Mouse (Mus musculus): ENCODE measurements around the gene Capg.

Capg gene

DNA sequence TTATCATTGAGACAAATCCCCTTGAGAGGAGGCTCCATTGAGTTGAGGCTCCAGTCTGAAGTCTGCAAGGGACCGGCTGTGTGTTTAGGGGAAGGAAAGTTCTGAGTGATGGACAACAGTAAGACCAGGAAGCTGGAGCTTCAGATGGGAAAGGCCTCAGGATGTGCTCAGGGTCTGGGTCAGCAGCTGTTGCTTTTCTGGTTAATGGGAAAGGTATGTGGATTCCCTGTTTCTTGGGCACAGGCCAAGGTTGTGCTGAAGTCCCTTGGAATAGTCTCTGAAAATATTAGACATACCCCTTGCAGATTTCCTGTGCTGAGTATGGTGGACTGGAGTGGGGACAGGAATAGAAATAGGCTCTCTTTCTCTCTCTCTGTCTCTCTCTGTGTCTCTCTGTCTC is 10.6 kb upstream of the Capg start:
- peak; percentile 64 for DNase-seq

DNA sequence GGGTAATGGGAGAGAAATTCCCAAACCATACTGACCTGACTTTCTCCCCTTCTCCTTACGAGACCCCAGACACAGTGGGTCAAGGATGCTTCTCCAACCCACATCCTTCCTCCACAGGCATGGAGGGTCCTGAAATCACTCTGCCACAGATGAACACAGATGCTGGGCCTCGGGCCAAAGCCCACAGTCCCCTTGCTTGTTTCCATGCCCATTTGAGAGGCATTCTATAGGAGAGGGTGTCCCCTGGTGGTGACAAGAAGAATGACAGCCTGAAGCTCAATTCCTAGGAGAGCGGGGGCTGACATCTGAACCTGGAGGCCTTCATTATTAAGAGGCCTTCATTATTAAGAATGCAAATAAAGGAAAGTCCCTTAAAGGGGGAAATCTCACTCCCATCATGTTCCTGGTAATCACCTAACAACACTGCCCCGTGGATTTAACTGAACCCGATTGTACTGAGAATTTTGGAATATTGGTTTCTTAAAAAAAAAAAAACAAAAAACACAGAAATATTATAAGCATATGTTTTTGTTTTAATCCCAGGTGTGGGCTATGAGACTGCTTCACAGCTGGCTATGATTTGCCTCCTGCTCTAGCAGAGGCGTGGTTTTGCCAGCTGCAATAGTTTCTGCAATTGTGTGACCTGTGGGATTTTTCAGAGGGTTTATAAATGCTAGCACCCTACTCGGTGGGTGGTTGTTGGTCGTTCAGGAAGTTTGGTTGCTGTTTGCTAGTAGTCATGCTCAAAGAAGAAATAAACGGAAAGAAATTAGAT is 10.0 kb upstream of the Capg start:
- peak; percentile 84 for DNase-seq

DNA sequence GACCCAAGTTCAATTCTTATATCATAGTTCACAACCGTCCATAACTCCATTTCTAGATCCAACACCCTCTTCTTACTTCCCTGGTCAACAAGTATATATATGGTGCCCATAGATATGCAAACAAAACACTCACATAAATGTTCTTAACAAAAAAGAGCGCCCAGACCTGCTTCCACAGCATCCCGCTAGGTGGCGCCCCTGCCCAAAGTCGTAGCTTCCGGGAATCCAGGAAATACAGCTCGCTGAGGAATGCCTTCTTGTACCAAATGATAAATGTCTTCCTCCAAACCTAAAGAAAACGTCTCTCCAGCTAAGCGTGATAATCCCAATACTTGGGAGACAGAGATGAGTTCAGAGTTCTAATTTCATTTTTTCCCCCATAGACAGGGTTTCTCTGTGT is 9.0 kb upstream of the Capg start:
- peak; percentile 92 for DNase-seq

DNA sequence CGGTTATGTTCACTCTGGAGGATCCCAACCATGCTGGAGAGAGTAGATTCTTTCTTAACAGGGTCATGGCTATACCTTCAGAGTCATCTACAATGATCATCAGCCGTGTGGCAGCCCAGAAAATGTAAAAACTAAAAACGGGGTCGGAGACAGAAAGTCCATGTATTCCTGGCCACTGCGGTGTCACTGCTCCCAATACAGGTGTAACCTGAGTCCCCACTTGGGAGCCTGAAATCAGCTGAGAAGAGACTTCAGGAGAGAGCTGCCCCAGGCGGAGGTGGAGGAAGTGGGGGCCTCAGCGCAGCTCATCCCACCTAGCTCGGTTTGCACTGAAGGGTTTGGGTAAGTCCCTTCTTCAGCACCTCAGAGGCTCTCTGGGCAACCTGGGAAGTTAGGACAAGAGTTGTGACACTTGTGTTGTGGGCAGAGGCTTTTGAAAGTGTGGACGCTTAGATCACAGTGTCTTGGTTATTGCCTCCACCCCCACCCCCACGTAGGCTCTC is 6.1 kb upstream of the Capg start:
- DNase-seq = no peak

DNA sequence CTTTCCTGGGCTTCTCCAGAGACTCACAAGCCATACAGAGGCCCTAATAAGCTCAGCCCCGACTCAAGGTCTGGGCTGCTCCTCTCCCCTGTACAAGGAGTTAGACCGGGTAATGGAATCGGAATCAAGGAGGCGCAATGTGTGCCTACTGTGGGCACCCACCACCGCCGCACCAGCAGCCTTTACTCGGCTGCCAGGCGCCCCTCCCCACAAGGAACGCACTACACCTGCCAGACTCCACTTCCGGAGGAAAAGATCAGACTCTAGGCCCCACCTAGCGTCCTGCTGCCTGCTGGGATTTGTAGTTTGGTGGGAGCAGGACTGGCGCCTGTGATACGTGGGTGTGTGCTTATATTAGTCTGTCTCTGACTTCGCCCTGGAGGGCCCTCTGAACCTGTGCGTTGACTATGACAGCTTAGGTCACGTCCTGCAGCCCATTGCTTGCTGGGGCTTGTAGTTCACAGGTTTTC is 5.6 kb upstream of the Capg start:
- DNase-seq = peak; percentile 87

DNA sequence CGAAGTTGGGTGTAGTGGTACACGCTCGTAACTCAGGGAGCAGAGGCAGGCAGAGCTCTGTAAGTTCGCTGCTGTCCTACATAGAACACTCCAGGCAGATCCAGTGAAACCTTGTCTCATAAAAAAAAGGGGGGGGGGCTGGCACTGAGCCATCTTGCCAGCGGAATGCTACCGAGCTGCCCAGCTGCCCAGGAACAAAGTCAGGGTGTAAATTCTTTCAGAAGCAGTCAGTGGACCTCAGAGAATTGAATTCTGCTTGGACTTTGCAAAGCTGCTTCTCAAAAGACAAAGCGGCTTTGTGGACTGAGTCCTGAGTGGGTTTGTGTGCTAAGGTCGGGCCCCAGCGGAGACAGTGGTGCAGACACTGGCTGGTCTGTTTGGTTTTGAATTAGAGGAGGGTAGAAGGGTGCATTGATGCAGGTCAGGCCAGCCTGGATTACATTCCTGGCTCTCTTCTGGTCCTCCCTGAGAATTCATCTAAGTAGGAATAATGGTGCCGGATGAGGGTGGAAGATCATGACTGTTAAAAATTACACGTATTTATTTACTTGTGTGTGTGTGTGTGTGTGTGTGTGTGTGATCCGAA is 833 bp upstream of the Capg start:
- DNase-seq = peak; percentile 62

DNA sequence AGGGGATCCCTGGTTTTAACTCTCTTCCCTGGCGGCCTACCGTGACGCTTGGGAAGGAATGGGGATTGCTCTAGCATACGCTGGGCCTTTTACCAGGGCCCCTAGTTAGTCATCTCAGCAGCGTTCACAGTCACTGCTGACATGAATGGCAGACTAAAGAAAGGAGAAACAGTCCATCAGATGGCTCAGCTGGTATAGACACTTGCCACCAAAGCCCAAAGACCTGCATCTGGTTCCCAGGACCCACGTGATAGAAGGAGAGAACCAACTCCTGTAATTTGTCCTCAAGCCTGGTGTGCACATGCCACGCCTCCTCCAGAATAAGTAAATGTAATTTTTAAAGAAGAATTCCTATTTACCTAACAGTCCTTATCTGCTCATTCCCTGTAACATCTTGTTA is 1.2 kb downstream of the Capg start:
- no peak for DNase-seq

DNA sequence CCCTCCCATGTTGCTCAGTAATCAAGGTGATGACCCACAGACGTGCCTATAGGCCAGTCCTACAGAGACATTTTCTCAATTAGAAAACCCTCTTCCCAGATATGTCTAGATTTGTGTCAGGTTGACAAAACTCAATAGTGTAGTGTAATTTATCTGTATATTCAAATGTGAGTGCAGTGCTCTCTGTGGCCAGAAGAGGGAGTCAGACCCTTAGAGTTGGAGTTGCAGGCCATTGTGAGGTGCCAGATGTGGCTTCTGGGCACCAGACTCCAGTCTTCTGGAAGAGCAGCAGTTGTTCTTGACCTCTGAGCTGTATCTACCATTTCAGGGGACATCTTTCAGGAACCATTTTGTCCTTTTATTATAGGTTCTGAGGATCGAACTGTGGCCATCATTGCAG is 2.9 kb downstream of the Capg start:
- no peak for DNase-seq

DNA sequence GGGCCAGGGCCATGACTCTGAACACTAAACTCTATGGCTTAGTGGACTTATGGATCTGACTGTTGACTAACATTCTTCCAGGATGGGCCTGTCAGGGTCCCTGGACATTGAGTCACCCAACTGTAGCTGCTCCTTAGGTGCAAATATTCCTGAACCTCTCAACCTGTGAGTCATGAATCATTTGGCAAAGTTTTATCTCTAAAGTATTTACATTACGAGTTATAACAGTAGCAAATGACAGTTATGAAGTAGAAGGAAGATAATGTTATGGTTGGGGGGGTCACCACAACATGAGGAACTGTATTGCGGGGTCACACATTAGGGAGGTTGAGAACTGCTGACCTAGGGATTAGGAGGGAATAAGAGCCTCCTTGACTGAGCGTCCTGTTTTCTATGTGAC is 3.7 kb downstream of the Capg start:
- no peak for DNase-seq

DNA sequence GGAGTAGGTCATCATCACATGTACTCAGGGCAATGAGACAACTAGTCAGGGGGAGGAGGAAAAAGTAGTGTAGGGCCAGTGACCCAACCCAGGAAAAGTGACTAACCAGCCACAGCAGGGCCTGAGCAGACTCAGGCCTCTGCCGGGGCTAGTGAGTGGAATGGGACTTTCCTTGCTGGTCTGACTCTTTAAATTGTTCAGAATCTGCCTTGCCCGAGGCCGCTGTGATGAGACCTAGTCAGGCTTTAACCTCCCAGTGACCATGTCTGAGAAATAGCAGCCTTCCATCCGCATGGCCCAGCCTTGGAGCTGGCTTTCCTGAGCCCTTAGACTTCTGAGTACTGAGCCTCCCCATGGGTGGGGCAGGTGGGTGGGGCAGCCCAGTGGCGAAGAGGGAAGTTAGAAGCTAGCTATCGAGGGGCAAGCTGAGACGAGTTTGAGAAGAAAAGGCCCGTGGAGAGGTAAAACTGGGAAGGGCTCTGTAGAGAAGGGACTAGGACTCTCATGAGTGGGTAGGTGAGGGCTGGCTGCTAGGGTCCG is 4.9 kb downstream of the Capg start:
- DNase-seq = peak; percentile 46

DNA sequence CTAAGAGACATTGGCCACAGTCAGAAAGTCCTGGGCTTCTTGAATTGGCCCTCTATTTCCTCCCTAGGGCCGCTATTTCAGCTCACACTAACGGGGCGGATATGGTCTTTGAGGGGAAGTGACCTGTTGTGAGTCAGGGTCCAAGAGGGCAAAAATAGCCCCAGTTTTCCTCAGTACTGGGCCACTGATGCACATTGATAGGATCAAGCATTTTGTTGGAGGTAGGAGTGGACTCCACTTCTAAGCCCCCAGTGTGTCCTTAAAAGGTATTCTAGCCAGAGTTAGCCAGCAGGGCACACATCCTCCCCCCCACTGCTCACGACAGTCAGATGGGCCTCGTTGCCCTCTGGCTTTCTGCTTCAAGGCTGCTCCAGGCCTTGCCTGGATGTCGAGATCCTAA is 5.8 kb downstream of the Capg start:
- no peak for DNase-seq

DNA sequence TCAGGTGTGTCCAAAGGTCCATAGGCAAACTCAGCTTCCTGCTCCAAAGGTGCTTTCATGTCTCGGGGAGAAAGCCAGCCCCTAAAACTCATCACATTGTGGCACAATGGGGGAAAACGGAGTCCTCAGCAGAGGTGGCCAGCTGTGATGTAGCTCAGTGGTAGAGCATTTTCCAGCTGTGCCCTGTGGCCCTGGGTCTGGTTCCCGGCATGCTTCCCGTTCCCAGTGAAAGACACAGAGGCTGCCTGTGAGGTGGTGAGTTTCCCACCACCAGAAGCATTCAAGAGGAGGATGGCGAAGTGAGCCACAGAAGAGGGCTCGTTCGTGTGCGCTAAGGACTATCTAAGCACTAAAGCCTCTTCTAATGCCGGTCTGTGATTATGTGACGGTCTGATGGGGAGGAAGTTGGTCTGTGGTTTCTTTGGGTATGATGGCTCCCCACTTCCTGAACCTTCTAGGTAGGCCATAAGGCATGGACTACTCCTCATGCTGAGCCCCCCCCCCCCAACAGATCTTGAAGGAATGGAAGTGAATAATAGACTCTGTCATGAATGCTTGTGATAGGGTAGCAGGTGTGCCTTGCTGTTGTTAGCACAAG is 6.4 kb downstream of the Capg start:
- DNase-seq = no peak

DNA sequence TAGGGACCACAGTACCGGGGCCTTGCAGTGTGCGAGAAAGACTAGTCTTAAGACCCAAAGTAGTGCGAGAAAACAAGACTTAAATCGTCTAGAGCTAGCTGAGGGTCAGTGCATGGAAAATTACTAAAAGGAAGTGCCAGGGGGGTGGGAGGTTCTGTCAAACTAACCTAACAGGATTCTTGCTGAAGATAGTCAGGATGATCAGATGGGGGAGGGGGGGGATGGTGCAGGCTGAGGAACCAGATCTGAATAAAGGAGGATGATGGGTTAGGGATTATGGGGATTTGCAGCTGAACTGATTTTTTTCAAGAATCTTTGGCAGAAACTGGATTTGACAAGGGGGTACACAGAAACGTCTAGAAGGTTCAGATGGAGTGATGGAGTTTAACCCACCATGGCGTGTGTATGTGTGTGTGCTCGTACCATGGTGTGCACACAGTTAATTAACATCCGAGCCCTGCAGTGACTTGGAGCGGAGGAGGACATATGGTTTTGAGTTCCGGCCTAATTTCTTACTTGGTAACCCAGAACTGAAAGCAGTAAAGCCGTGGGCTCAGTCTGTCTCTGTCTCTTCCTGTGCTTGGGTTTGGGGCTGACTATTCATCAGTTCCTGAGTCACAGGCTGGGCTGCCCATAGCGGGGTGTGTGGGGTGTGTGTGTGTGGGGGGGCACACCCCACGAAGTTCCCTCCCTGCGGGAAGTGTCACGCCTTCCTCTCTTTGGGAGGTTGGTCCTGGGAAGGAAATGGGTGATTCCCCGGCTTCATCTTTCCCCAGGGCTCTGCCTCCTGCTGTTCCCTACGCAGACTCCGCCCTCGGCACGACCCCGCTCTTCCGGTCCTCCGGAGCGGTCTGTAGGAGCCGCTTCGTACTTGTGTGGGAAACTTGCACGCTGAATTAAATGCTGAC is 8.2 kb downstream of the Capg start:
- peak; percentile 84 for DNase-seq

DNA sequence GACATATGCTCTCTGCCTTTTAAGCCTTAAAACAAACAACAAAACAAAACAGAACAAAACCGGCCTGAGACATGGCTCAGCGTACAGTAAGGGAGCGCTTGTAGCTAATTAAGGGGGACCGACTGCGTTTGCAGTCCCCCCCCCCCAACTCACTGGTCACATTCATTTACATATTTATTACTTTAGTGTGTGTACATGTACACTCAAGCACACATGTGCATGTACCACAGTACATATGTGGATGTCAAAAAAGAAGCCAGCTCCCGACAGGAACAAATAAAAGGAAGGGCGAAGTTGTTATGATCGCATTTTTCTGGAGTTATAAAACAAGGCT is 8.9 kb downstream of the Capg start:
- DNase-seq = no peak

DNA sequence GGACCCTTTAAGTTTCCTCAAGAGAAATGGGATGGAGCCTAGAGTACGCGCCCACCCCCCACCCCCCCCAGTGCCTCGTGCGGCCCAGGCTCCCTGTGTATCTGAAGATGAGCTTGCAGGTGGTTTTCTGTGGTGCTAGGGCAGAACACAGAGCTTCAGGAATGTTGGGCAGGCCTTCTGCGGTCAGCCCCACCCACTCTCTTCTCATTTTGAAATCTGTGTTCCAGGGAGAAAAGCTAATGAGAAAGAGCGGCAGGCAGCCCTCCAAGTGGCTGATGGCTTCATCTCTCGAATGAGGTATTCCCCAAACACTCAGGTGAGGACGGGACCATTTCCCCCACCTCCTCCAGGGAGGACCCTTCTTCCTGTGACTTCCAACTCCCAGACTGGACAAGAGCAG is 16.6 kb downstream of the Capg start:
- no peak for DNase-seq

DNA sequence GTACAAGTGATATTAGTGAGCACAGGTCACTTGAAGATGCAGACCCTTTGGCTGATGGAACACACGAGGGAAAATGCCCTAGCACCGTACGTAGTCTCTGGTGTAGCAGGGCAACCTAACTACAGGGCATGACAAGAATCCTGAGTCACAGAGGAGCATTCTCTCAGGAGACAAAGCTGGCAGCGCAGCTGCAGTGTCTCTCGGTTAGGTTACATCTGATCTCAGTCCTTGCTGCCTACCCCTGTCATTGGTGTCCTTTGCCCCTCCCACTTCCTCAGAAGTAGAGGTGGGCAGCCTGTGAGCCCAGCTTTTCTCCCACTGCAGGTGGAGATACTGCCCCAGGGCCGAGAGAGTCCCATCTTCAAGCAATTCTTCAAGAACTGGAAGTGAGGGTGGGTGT is 18.3 kb downstream of the Capg start:
- no peak for DNase-seq

DNA sequence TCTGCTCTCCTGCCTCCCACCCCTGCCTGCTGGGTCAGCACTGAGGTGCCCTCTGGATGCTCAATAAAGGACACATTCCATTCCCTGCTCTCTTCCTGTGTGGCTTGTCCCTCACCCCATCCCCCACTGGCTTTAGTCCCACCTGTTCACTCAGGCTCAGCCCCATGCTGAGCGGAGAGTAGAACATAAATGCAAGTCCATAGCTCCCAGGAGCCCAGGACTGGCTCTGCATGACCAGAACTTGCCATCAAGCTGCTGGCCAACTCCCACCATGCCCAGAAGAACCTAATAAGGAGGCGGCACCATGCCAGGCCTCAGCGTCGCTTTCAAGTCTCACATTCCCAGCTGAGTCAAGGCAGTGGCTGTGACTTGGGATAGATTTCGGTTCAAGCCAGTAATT is 18.7 kb downstream of the Capg start:
- DNase-seq = peak; percentile 57

DNA sequence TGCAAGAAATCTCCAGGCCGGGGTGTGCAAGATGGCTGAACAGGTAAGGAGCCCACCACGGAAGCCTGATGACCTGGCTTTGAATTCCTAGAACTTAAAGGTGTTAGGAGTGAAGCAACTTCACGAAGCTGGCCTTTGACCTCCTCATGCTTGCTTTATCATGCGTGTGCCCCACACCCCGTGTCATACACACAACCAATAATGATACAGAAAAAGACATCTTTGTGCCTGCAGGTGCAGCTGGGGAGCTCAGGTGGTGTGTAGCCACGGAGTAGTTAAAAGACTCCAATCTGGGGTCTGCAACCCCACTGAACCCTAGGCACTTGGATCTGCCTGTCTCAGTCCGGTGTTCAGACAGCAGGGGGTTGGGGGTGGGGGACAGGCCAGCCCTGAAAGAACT is 21.3 kb downstream of the Capg start:
- no peak for DNase-seq

DNA sequence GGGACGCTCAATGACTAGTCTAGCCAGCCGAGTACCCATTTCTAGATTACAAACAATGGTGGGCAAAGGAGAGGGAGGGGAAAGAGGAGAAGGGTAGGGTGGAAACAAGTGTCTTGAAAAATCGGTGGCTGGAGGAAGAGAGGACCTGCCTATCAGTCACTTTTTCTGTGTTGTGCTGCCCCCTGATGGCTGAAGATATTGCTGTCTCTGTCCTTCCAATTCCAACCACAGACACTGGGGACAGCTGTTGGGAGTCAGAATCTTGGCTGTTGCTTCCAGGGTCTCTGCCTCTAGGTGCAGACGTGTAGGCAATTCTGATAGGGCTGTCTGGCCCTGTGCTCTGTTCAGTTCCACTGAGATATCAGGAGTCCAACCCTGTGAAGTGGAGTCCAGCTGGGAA is 21.9 kb downstream of the Capg start:
- DNase-seq = peak; percentile 95

DNA sequence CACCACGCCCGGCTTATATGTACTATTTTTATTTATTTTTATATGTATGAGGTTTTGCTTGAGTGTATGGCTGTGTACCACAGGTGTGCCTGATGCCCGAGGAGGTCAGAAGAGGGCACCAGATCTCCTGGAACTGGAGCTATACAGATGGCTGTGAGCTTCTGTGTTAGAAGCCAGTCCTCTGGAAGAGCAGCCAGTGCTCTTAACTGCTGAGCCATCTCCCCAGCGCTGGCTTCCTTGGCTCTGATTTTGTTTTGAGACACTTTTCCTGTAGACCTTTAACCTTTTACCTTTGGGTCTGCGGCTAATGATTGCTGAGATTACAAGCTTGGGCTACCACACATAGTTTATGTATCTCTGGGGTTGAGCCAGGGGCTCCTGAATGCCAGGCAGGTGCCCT is 23.3 kb downstream of the Capg start:
- DNase-seq = peak; percentile 55

DNA sequence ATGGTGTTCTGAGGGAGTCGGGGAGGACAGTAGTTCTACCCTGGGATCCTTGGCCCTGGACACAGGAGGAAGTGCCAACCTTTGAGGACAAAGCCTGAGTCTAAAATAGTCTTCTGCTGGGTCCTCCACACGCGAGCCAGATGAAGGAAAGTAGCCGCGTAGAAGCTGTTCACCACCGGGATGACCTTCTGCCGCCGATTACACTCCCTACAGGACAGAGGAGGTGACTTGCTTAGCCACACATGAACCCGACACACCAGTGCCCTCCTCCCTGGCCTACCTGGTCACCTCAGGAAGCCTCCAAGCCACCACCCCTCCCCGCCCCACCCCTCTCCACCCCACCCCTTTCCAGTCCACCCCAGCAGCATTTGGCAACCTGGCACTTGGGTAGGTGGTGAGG is 24.5 kb downstream of the Capg start:
- DNase-seq = no peak

DNA sequence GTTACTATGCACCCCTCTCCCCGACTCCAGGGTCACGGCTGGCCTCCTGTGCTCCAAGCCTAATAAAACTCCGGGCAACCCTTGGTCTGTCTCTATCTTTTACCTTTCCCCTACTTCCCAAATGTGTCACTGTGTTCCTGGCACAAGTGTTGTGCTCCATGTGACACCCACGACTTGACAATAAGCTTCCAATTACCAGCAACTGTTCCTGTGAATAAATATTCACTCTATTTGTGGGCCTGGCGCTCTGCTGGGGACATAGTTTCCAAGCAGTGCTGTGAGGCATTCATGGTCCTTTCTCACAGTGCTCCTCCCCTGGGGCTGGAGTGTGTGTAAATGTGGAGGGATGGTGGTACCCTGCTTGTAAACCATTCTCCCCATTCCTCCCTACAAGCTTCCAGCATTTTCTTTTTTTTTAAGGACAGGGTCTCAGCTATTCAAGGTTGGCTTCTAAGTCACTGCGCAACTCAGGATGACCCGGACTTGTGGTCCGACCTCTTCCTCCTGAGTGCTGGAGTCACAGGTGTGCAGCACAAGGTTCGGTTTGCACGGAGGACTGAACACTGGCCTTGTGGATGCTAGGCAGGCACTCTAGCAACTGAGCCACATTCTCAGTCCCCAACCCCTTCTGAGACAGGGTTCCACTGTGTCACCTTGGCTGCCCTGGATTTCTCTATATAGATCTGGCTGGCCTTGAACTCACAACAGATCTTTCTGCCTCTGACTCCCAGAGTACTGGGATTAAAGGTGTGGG is 26.6 kb downstream of the Capg start:
- no peak for DNase-seq
